Mouse (Mus musculus) intestine, embryonic 16.5 days (tissue): ENCODE measurements around the gene Ncoa5. TPM values are rescaled to one million over a fixed set of nuclear protein-coding genes. Genes with fewer than 3 reads are reported as not detected.
A peak's percentile ranks its signal among the peaks of the same experiment; 100 is the strongest.

Experiments
- ATAC-seq: fragments of 200-750 bp; cut with Nextera tagmentation; 2 replicates; pipeline ENCODE4 v1.8.0; 2017; ENCODE audit warnings: moderate TSS enrichment, moderate library complexity
- H3K27ac ChIP-seq: fragments of 300-500 bp; sonication (generic); 2 replicates; pipeline ENCODE4 v1.5.1; 2014; ENCODE audit warnings: mild to moderate bottlenecking, low read length
- H3K27me3 ChIP-seq: fragments of 300-500 bp; sonication (generic); replicated peaks from 2 replicates; pipeline ENCODE4 v1.6.1; 2014; ENCODE audit warnings: low read length, control low read depth, mixed read lengths; ENCODE audit not compliant: control insufficient read depth, insufficient read depth
- H3K36me3 ChIP-seq: fragments of 300-500 bp; sonication (generic); 2 replicates; pipeline ENCODE4 v1.6.1; 2014; ENCODE audit warnings: low read length, control low read depth; ENCODE audit not compliant: control insufficient read depth, insufficient read depth
- H3K4me1 ChIP-seq: fragments of 300-500 bp; sonication (generic); 2 replicates; pipeline ENCODE4 v1.6.1; 2014; ENCODE audit warnings: low read length, control low read depth, mixed read lengths; ENCODE audit not compliant: control insufficient read depth, insufficient read depth
- H3K4me2 ChIP-seq: fragments of 300-500 bp; sonication (generic); 2 replicates; pipeline ENCODE4 v1.6.1; 2014; ENCODE audit warnings: low read depth, low read length, control low read depth
- H3K4me3 ChIP-seq: fragments of 300-500 bp; sonication (generic); 2 replicates; pipeline ENCODE4 v1.5.1; 2014; ENCODE audit warnings: mild to moderate bottlenecking, low read length
- H3K9ac ChIP-seq: fragments of 300-500 bp; sonication (generic); 2 replicates; pipeline ENCODE4 v1.6.1; 2014; ENCODE audit warnings: low read depth, low read length
- H3K9me3 ChIP-seq: fragments of 300-500 bp; sonication (generic); 2 replicates; pipeline ENCODE4 v1.6.1; 2016; ENCODE audit warnings: low read length, control low read depth; ENCODE audit not compliant: control insufficient read depth
- WGBS: fragments of 180-500 bp; shearing (Covaris S2); extraction: QIAGEN DNeasy Blood & Tissue Kit; methylation state at CpG from one replicate; pipeline ENCODE4 v1.1.7; 2014; 5-methylcytosine and 5-hydroxymethylcytosine counted together
- polyA plus RNA-seq: library from polyadenylated mRNA; unstranded; fragments of >200 nt; fragmentation: Nextera tagmentation; extraction: Ambion mirVana; gene quantifications from 2 replicates; pipeline ENCODE4 v1.2.1, GENCODE M21; 2015

Gene Ncoa5
- polyA plus RNA-seq, 1 experiment from 2014 or later, result 41.4 TPM

GRCm38 (mm10) chr2:164957548-164958315 lies 76.9 kb downstream of the Ncoa5 start:
- WGBS, result 62% methylated on average over 9 of the region's 9 CpGs
- H3K9me3 ChIP-seq, result peaks cover 4% of the 10 kb centered on the region; the same call in 1 of the 2 replicates
- H3K27ac ChIP-seq, result no peak overlapping the region
- no peaks in the 10 kb centered on the region for H3K36me3 ChIP-seq
- no peak overlapping the region for H3K4me2 ChIP-seq
- H3K9ac ChIP-seq, result no peak overlapping the region
- no peak overlapping the region for H3K4me3 ChIP-seq
- peaks cover 13% of the 10 kb centered on the region for H3K4me1 ChIP-seq
- H3K27me3 ChIP-seq, result 0 out of 2 replicates have a peak, but pooled peaks cover 3% of the 10 kb centered on the region
- ATAC-seq, result no peak

- no peak overlapping the region for H3K27ac ChIP-seq
- peaks cover 13% of the 10 kb centered on the region for H3K27me3 ChIP-seq
- H3K4me2 ChIP-seq, result no peak overlapping the region
- peaks cover 4% of the 10 kb centered on the region; the same call in 1 of the 2 replicates for H3K9me3 ChIP-seq
- no peaks in the 10 kb centered on the region for H3K36me3 ChIP-seq
- no peak for ATAC-seq
- H3K9ac ChIP-seq, result no peak overlapping the region
- 45% methylated on average over 5 of the region's 5 CpGs for WGBS
- peaks cover 13% of the 10 kb centered on the region for H3K4me1 ChIP-seq
- H3K4me3 ChIP-seq, result no peak overlapping the region
These were observed 78.5 kb downstream of the Ncoa5 start for GRCm38 (mm10) chr2:164956195-164956594.

DNA sequence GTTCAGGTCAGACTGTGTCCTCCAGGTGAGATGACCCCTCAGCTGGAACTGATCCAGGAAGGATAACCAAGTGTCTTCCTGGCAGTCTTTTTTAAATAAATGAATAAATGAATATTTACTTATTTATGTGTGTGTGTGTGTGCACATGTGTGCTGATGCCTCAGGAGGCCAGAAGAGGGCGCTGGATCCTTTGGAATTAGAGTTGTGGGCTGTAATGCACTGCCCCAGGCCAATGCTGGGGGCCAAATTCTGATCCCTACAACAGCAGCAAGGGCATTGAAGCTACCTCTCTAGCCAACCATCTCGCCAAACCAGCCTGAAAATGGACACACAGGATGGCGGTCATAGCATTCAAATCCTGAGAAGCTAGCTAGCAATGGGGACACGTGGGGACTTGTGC lies 78.9 kb downstream of the Ncoa5 start:
- no peak for ATAC-seq
- H3K36me3 ChIP-seq, result no peaks in the 10 kb centered on the region
- peaks cover 11% of the 10 kb centered on the region for H3K4me1 ChIP-seq
- no peak overlapping the region for H3K27ac ChIP-seq
- no peak overlapping the region for H3K9ac ChIP-seq
- 72% methylated on average over 4 of the region's 4 CpGs for WGBS
- H3K9me3 ChIP-seq, result peaks cover 4% of the 10 kb centered on the region; the same call in 1 of the 2 replicates
- no peak overlapping the region for H3K4me2 ChIP-seq
- H3K4me3 ChIP-seq, result no peak overlapping the region
- H3K27me3 ChIP-seq, result peaks cover 18% of the 10 kb centered on the region

DNA sequence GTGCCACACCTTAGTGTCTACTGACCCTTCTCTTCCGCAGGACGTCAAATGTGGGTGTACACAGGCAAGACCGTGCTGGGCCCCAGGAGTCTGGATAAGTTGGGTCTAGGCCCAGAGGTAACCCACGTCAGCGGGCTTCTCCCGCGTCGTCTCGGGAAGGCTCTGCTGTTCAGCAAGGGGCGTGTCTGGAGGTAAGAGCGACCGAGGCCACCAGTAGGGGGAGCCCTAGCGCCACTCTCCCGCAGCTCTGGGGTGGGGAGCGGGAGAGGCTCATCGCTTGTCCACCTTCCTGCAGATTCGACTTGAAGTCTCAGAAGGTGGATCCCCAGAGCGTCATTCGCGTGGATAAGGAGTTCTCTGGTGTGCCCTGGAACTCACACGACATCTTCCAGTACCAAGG lies 81.4 kb downstream of the Ncoa5 start:
- peaks cover 4% of the 10 kb centered on the region; the same call in 1 of the 2 replicates for H3K9me3 ChIP-seq
- H3K4me3 ChIP-seq, result peak overlapping the region; percentile 6; the same call in 1 of the 2 replicates
- H3K9ac ChIP-seq, result 0 out of 2 replicates have a peak overlapping the region, but pooled peaks have one; percentile 10
- peaks cover 43% of the 10 kb centered on the region for H3K27me3 ChIP-seq
- peaks cover 7% of the 10 kb centered on the region for H3K4me1 ChIP-seq
- H3K4me2 ChIP-seq, result peak overlapping the region; percentile 37; the same call in 1 of the 2 replicates
- H3K27ac ChIP-seq, result no peak overlapping the region
- no peaks in the 10 kb centered on the region for H3K36me3 ChIP-seq
- 1% methylated on average over 21 of the region's 21 CpGs for WGBS
- ATAC-seq, result peak; percentile 78

DNA sequence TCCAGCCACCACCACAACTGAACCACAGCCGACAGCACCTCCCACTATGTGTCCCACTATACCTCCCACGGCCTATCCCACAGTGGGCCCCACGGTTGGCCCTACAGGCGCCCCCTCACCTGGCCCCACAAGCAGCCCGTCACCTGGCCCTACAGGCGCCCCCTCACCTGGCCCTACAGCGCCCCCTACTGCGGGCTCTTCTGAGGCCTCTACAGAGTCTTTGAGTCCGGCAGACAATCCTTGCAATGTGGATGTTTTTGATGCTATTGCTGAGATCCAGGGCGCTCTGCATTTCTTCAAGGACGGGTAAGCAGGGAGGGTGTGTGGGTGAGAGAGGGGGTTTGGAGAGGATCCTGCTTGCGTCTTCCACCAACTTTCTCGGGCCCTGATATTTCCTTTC lies 82.2 kb downstream of the Ncoa5 start:
- no peak overlapping the region for H3K9ac ChIP-seq
- peaks cover 48% of the 10 kb centered on the region for H3K27me3 ChIP-seq
- H3K4me2 ChIP-seq, result no peak overlapping the region
- ATAC-seq, result no peak
- no peak overlapping the region for H3K27ac ChIP-seq
- H3K9me3 ChIP-seq, result no peaks in the 10 kb centered on the region; the same call in 1 of the 2 replicates
- no peak overlapping the region for H3K4me3 ChIP-seq
- no peaks in the 10 kb centered on the region for H3K36me3 ChIP-seq
- peaks cover 7% of the 10 kb centered on the region for H3K4me1 ChIP-seq
- 37% methylated on average over 13 of the region's 13 CpGs for WGBS

- H3K27ac ChIP-seq, result no peak overlapping the region
- no peak for ATAC-seq
- WGBS, result 80% methylated on average over 4 of the region's 4 CpGs
- H3K4me1 ChIP-seq, result peaks cover 7% of the 10 kb centered on the region
- no peak overlapping the region for H3K4me3 ChIP-seq
- H3K27me3 ChIP-seq, result peaks cover 54% of the 10 kb centered on the region
- no peak overlapping the region for H3K4me2 ChIP-seq
- H3K9me3 ChIP-seq, result no peaks in the 10 kb centered on the region; the same call in 1 of the 2 replicates
- H3K36me3 ChIP-seq, result no peaks in the 10 kb centered on the region
- H3K9ac ChIP-seq, result no peak overlapping the region
These were observed 82.9 kb downstream of the Ncoa5 start for GRCm38 (mm10) chr2:164951745-164952144.

DNA sequence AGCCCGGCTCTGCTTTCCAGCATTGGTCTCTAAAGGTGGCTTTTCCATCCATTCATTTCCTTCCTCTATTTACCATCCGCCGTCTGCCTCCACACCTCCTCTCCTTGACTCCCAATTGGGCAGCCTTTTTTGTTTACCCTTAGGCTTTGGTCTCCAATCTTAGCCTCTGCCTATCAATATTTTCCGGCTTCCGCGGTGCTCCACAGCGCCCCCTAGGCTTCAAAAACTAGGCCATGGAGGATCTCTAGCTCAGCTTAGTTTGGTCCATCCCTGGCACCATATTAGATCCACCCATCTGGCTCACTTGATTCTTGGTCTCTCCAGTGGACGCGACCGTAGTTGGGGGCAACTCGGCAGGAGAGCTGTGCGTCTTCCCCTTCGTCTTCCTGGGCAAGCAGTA lies 84.2 kb downstream of the Ncoa5 start:
- no peak overlapping the region for H3K4me2 ChIP-seq
- no peak for ATAC-seq
- peaks cover 54% of the 10 kb centered on the region for H3K27me3 ChIP-seq
- H3K4me3 ChIP-seq, result no peak overlapping the region
- no peak overlapping the region for H3K9ac ChIP-seq
- H3K4me1 ChIP-seq, result peaks cover 7% of the 10 kb centered on the region
- H3K27ac ChIP-seq, result no peak overlapping the region
- no peaks in the 10 kb centered on the region for H3K36me3 ChIP-seq
- 28% methylated on average over 13 of the region's 13 CpGs for WGBS
- no peaks in the 10 kb centered on the region for H3K9me3 ChIP-seq

Other genes starting within 250 kb of the Ncoa5 start
- 18.3 and 19.6 TPM in 2 replicates for gene Snx21, start 249.0 kb downstream of the Ncoa5 start, polyA plus RNA-seq
- gene Acot8, start 230.0 kb downstream of the Ncoa5 start, polyA plus RNA-seq, result 37.5 and 39.5 TPM in 2 replicates
- gene Zswim3, start 229.8 kb downstream of the Ncoa5 start, polyA plus RNA-seq, result 9.3 and 10.3 TPM in 2 replicates
- gene Zswim1, start 212.2 kb downstream of the Ncoa5 start, polyA plus RNA-seq, result 11.7 and 13.4 TPM in 2 replicates
- not detected in 2 replicates for gene Spata25, start 206.3 kb downstream of the Ncoa5 start, polyA plus RNA-seq
- gene Ctsa, start 202.0 kb downstream of the Ncoa5 start, polyA plus RNA-seq, result 418 and 551 TPM in 2 replicates
- 6.1 and 7.5 TPM in 2 replicates for gene Neurl2, start 201.4 kb downstream of the Ncoa5 start, polyA plus RNA-seq
- 31.4 and 31.5 TPM in 2 replicates for gene Pltp, start 177.2 kb downstream of the Ncoa5 start, polyA plus RNA-seq
- gene Pcif1, start 155.6 kb downstream of the Ncoa5 start, polyA plus RNA-seq, result 57.9 and 64.0 TPM in 2 replicates
- gene Zfp335, start 123.1 kb downstream of the Ncoa5 start, polyA plus RNA-seq, result 9.6 and 10.5 TPM in 2 replicates
- 7.6 and 9.3 TPM in 2 replicates for gene Mmp9, start 94.1 kb downstream of the Ncoa5 start, polyA plus RNA-seq
- gene Slc12a5, start 74.1 kb downstream of the Ncoa5 start, polyA plus RNA-seq, result 0.23 and 0.32 TPM in 2 replicates
- 7.6 and 9.7 TPM in 2 replicates for gene Cd40, start 20.8 kb upstream of the Ncoa5 start, polyA plus RNA-seq
- gene 1700025C18Rik, start 55.9 kb upstream of the Ncoa5 start, polyA plus RNA-seq, result not detected in 2 replicates
- 0.40 and 0.50 TPM in 2 replicates for gene Cdh22, start 200.0 kb upstream of the Ncoa5 start, polyA plus RNA-seq